Mouse (Mus musculus) frontal cortex, postnatal 14 days (tissue): ENCODE measurements around the gene Palld.

Source experiments
- DNase-seq, 2 experiments: peaks; one replicate each; pipeline ENCODE4 v3.0.0; 2022; ENCODE audit warnings: low spot score in 2 of 2

The Palld gene

GRCm38 (mm10) chr8:61774161-61774560 lies 128.3 kb downstream of the Palld start:
- no peak for DNase-seq

DNA sequence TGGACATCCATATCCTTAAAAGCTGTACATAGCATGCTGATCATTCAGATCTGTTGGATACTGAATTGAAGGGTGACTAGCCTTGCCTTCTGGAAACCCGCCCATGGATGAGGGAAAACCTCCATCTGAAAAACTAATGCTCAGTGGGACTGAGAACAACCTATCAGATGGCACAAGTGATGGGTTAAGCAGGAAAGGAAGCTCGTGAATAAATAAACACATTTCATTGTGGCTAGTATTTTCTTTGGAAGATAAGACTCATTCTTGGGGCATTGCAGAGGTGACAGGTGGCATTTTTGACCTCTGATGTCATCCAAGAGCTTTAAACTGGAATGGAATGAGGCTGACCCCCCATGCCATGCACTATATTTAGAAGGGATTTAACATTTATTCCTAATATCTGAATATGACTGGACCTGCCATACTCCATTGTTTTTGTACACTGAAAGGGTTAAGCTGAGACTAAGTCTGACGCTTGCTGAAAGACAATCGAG lies 128.8 kb downstream of the Palld start:
- DNase-seq = no peak

DNA sequence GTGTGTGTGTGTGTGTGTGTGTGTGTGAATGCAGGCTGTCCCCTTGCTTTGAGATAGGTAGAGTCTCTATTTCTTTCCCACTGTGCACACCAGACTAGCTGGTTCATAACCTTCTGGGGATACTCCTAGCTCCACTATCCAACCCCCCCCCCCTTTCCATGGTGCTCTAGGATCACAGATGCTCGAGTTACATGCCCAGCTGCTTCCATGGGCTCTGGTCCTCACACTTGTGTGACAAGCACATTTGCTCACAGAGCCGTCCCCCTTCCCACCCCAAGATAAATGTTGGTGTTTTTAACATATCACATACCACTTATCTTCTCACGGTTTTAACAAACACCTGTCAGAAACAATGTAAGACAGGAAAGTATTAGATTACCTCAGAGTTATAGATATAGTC lies 131.2 kb downstream of the Palld start:
- no peak for DNase-seq

GRCm38 (mm10) chr8:61769340-61769879 lies 133.1 kb downstream of the Palld start:
- no peak for DNase-seq

- DNase-seq = no peak
Observed at GRCm38 (mm10) chr8:61760190-61760578, 142.3 kb downstream of the Palld start.

DNA sequence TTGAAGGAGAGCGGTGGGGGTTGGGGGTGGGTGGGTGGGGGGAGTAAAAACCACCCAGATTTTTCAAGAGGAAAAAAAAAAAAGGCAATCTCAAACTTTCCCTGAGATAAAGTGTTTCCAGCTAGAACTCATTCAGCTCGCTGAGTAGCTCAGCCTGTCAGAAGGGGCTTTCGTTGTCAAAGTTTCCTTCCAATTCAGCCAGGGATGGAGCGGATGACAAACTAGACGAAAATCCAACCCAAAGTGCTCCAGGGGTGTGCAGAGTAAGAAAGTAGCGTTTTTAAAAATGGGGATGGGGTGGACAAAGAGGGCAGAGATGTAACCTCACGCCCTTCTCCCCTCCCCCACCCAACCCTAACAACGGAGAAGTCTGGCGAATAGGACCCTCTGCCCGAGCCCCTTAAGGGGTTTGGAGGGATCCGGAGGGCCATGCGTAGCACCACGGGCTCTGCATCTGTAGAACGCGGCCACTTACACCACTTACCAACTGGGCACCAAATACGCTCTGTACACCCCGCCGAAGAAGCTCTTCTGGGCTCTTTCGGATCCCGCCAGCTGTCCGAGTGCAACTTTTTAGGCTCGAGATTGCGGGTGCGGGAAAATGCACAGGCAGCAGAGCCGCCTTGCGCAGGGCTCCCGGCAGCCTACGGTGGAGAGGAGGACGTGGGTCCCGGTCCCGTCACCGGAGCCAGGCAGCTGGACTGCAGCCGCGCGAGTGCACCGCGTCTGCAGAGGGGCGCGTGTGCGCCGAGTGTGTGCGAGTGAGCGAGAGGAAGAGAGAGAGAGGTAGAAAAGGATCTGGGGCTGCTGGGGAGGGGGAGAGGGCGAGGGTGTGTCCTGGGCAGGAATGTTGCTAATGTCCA lies 142.9 kb downstream of the Palld start:
- no peak for DNase-seq

GRCm38 (mm10) chr8:61758686-61759326 lies 143.7 kb downstream of the Palld start:
- no peak for DNase-seq

DNA sequence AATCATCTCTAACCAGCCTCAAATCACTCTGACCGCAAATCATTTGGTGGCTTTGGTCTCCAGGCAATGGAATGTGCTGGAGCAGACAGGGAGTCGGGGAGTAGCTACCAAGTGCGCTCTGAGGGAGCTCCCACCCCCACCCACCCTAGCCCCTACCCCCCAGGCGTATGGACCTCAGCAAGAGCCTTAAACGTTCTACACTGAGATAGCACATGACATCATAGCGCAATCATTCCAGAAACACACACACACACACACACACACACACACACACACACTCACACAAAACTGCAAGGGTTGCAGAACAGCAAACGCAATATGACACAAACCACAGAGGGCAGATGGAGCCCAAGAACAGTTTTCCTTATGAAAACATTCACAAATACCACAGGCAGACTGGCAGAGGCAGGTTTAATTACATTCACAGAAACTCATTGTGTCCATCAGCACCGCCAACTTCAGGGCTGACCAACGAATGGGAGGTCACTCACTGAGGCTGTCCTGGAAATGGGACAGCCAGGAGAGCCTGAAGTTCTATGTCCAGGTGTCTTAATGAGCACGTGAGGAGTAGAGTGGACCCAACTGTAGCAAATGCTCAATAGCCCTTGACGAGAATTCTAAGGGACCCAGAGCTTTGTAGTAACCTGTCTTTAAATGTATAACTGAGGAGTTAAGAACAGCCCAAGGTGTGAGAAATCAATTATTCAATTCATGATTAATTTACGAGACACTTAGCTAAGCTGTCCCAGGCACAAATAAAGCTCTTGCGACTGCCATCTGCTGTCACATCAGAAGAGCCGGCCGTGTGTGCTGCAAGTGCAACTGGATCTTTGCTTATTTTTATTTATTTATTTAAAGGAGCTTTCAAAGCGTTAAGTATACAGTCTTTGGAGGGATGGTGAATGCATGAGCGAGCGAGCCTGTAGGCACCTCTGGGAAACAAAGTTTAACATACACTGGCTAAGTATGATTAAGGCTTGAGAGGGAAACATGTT lies 145.2 kb downstream of the Palld start:
- DNase-seq = no peak

DNA sequence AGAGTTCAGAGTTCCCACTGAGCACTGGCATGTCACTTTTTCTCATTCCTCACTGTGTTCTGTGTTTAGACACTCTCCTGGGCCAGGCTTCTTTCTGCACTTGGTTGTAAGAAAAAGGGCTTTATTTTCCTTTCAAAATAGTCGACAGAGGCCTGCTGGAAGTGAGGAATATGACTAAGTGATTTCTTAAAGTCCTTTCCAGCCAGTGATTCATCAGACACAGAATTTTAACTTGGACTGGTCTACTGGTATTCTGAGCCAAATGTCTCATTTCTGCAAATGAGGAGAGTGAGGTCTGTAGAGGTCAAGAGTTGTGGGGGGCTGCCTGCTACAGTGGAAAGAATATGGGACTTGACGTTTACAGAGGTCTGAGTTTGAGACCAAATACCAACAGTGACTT lies 147.3 kb downstream of the Palld start:
- DNase-seq = no peak

DNA sequence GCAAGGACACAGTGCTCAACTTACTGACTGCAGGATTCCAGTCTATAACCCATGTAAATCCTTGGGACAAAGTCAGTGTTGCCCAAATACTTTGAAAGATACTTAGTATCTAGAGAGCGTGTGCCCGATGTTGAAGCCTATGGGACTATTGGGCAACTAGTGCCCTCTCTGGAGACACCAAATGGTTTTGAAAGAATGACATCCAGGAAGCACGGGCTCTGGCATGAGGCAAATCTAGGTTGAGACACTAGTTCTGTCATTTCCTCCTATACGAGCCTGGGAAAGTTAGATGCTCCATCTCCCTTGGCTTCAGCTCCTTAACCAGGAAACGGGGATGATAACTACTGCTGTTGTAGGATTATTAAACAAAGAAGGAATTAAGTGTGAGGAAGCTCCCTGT lies 155.4 kb downstream of the Palld start:
- no peak for DNase-seq

GRCm38 (mm10) chr8:61745181-61745980 lies 157.1 kb downstream of the Palld start:
- no peak for DNase-seq

DNA sequence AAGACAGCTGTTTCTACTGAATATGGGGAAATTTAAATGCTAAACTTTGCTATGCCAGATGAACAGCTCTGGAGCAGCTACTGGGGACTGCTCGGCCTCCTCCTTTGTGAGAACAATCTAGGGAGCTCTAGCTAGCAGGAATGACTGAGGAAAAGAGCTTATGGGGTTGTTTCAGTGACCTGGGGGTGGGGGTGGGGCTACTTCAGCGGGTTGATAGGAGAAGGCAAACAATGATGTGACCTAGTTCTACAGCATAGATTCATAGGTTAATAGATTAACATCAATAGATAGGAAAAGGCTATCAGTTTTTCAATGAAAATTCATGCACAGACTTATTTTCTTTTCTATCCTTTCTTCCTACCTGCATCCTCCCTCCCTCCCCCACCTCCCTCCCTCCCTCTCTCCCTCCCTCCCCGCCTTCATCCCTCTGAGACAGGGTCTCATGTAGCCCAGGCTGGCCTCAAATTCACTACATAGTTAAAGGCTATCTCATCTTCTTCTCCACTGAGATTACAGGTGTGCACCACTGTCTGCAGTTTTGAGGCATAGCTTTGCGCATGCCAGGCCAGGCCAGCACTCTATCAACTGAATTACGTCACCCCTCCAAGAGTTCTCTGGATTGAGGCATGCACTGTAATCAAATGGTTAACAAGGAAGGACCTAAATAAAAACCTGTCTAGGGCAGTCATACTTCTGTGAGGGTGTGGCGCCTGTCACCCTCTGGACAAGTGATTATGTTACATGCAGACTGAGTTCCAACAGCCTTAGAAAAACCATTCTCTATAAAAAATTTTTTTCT lies 158.5 kb downstream of the Palld start:
- DNase-seq = no peak

DNA sequence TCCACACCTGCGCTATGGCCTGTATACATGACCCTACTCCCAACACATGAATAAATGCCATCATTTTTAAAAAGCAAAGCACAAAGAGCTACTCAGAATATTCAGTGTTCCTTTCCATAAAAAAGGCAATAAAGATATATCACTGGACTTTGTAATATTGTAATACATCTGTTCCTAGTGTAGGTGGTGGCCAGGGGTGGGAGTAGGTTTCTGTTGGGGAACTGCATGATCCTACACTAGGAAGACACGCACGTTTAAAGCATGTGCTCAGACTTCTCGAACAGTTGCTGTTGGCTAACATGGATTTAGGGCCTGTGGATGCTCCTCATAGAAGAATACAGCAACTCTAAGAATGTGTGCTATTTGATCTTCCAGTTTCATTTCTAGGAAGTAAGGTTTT lies 165.0 kb downstream of the Palld start:
- DNase-seq = no peak

GRCm38 (mm10) chr8:61736739-61737243 lies 165.7 kb downstream of the Palld start:
- DNase-seq = no peak

GRCm38 (mm10) chr8:61736117-61736516 lies 166.4 kb downstream of the Palld start:
- DNase-seq = no peak

DNA sequence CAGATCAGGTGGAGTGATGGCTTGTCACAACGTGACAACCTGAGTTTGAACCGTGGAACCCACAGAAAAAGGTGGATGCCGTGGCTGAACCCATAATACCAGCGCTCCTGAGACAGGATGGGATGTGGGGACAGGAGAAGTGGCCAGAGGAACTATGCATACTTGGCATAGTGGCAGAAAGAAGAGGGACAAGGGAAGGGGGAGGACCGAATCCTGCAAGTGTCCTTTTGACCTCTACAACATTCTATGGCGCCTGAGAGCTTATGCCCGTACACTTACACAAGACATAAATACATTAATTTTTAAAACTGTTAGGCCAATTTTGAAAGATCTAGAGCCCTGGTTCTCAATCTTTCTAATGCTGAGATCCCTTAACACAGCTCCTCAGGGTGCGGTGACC lies 168.3 kb downstream of the Palld start:
- DNase-seq = no peak

DNA sequence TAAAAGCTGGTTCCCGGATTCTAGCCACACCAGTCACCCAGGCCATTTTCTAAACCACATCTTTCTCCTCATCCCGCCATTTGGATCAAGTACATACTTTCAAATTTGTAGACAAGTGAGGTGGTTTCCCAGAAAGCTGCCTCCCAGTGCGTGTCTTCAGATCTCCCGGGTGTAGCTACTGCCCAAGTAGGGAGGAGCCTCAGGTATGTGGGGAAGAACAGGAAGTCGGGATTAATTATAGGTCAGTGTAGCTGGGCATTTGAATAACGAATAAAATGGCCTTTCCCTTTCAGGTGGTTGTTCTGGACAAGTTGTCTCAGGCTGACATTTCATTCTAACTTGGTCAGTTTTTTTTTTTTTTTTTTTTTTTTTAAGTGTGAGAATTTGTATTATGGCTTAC lies 170.3 kb downstream of the Palld start:
- no peak for DNase-seq

DNA sequence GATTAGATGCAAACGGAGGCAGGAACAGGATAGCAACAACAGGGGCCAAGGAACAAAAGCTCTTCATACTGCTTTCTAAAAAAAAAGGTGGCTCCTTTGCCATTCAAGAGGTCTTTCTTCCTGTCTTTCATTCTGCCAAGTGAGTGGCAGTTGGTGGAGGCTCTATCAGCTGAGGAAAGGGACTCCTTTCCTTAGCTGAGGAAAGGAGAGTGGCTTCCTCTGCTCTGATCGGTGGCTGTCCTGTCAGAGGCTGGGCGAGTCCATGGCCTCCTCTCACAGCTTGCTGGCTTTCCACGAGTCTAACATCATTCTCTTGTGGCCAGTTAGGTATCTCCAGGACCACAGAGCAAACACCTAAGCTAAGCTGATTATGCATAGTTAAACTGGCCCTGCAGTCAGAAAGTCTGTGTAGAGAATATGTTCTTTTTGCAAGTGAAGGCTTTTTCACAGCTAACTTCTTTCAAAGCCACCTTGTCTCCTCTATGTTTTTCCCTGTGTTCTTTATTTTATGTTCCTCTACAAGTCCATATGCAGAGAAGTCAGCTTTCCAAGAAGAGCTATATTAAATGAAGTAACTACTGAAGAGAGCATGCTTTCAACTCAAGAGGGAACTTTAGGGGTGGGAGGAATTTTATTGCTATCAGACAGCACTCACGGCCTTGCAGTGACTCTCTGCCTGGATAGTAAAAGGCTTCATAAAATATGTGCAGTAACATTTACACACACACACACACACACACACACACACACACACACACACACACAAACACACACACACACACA lies 171.0 kb downstream of the Palld start:
- DNase-seq = no peak

GRCm38 (mm10) chr8:61730669-61731068 lies 171.8 kb downstream of the Palld start:
- no peak for DNase-seq
